Mouse (Mus musculus) retina, postnatal 1 day (tissue): ENCODE measurements around the gene Bglap3.

Experiments used
- DNase-seq: peaks from one replicate; pipeline ENCODE4 v3.0.0-alpha.2; 2012

Bglap3 gene

DNA sequence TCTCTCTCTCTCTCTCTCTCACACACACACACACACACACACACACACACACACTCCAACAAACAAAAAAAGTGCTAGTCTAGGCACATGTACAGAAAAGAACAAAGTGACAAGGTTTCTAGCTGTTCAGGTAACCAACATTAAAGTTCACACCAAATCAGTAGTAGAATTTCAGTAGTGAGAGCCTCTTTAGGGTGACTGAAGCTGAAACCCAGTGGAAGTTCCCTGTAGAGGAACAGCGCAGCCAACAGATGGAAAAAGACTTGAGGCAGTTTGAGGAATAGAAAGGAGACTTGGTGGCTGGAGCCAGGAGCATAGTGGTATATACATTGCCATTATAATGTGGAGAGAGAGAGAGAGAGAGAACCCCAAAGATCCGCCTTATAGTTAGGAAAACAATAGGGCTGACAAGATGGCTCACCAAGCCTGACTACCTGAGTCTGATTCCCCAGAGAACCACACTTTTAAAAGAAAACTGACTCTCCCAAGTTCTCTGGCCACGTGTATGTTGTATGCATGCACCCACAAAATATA is 37.6 kb downstream of the Bglap3 start:
- no peak for DNase-seq

DNA sequence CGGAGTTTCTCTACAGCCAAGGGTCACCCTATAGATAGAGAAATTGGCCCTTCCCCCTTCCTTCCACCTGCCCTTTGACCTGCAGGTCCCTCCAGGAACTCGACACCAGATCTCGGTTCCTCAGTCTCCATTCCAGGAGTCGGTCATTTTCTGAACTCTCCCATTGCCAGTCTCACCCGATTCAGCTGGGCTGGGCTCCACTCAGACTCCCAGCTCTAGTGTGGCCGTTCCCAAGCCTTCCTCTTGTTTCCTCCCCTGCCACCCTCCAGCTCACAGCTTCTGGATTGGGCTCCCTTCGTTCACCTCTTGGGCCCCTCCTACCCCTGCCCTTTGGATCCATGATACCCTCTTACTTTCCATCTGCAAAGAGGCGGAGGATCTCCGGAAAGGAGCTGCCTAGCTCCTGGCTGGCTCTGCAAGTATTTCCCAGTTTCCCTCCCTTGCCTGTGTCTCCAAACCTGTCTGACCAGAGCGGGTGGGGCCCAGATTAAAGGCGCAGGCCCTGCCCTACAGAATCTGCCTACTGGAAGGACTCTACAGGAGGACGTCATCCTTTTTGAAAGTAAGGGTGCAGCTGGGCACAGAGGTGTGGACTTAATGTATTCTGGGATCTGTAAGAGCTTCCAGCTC is 38.4 kb downstream of the Bglap3 start:
- no peak for DNase-seq

DNA sequence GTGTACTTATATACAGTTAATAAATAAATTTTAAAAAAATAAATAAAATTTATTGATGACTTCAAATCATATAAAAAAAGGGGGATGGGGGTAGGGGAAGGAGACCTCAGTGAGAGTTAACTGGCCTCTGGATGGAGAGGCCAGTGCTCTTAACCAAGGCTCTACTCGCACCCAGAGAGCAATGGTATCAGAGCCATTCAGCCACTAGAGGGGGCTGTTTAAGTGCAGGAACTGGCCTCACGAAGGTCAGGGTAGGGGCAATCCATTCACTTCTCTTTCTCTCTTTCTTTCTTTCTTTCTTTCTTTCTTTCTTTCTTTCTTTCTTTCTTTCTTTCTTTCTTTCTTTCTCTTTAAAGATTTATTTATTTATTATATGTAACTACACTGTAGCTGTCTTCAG is 41.3 kb downstream of the Bglap3 start:
- peak; percentile 68 for DNase-seq

DNA sequence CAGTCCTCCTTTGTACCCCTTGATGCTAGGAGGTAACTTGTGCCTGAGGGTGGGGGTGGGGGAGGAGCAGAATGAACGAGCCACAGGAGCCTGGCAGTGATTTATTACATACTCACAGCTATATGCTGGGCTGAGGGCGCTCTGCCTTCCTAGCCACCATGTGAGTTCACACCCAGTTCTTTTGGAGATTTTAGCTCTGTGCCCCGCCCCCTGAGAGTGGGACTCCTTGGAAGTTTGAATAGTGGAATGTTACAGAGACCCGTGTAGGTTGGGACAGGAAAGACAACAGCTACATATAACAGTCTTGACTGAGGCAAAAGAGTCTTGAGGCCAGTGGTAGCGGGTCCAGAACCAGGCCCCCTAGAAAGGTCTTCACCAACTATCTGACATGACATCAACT is 43.6 kb downstream of the Bglap3 start:
- no peak for DNase-seq

DNA sequence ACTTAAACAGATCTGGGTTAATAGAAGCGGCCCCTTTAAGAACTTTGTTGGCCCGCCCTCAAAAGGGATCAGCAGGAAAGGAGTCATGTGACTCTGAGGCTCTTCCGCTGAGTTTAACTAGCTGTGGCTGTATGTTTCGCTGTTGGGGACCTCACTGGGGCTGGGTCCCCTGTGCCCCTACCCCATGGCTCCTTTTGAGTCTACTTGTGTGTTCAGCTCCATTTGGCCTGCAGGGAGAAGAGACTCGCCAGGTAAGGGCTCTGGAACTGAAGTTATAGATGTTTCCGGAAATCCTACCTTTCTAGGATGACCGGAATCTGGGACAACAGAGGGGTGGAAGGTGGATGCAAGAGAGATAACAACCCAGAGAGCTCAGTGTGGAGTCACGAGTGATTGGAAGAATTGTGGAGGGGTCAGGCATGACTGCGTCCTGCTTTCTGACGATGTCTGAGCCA is 47.6 kb downstream of the Bglap3 start, which contains the start of gene Glmp:
TSS of gene Glmp (plus strand) at position 73 of the 455 bp plus-strand sequence.
- DNase-seq = peak; percentile 85
